Mouse (Mus musculus): ENCODE data around the gene Mob3a.
A peak's percentile ranks its signal among the peaks of the same experiment; 100 is the strongest.

The Mob3a gene

DNA sequence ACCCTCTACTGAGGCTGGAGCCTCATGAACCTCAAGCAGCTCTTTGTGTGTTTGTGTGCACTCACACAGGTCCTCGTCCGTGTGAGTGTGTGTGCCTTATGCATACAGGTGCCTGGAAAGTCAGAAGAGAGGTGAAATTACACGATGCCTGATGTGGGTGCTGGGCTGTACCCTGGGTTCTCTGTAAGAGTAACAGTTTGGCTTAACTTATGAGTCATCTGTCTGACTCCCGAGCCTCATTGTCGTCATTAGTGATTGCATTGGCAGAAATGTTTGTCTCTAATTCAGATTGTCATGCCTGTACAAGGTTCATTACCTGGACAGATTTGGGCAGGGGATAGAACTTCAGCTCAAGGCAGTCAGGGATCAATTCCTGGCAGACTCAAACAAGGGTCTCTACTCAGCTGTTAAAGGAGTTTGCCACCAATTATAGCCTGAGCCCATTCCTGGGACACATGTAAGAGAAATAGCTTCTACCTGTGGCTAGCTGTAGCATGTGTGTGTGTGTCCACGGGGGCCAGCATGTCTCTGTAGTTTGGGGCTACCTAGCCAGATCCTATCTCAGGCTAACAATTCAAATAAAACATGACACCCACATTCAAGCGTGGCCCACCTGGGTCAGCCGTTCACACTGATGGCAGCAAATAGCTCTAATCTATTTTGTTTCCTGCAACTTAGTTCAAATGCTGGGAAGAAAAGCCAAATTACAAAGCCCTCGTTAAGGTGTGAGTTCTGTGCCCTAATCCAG is 24.5 kb downstream of the Mob3a start:
- no peak for DNase-seq

DNA sequence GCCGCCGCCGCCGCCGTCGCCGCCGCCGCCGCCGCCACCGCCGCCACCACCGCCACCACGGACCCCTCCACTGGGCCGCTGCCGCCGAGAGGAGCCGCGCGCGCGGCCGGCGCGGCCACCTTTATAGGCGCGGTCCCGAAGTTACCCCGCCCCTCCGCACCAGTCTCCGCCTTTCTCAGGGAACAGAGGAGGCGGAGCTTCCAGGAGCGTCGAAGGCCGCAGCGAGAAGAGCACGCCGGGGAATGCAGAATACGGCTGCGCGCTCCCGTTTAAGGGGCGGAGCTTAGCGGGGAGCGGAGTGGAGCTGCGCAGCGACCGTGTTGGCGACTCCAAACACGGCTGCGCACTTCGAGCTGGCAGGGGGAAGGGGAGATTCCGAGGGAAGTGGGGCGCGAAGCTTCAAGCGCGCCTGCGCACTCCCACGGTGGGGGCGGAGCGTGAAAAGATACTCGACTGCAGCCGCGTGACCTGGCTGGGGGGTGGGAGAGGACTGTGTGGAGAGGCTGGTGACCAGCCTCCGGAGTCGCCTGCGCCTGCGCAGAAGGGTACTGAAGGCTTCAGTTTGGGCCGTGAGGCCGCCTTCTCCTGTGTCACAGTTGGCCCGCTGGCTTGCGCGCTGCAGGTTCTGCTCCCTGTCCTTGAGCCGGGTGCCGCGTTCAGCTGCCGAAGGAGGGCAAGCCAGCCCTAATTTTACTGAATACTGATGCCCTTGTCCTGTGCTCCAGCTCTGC is 25.4 kb downstream of the Mob3a start:
- peak; percentile 100 for DNase-seq

DNA sequence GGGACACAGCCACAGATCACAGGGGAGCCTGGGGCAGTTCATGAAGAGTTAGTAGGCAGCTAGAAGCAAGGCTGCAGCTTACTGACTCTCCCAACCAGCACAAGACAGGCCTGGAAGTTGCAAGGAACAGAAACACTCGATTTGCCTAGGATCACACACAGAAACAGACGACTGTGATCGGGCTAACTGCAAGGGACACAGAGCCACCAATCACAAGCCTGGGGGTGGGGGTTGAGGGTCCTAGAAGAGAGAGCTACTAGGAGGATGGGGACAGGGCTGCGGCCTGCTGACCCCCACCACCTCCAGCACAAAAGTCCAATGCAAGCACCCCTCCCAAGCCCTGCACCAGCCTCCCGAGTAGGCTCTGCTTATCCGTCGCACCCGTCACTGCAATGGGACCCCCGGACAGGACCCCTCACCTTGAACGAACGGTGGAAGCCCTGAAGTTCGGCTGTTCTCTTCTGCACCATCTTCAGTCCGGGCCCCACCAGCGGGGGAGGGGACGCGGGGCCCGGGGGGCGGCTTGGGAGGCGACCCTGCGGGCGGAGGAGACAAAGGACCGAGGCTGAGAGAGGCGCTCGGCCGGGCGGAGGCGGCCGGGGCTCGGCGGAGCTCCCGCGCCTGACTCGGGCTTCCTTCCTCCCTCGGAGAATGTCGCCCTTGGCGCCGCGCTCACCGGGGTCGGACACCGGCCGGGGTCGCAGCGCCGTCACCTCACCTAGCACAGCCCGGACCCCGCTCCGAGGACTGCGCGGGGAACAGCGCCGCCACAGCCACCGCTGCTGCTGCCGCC is 26.2 kb downstream of the Mob3a start:
- peak; percentile 42 for DNase-seq

DNA sequence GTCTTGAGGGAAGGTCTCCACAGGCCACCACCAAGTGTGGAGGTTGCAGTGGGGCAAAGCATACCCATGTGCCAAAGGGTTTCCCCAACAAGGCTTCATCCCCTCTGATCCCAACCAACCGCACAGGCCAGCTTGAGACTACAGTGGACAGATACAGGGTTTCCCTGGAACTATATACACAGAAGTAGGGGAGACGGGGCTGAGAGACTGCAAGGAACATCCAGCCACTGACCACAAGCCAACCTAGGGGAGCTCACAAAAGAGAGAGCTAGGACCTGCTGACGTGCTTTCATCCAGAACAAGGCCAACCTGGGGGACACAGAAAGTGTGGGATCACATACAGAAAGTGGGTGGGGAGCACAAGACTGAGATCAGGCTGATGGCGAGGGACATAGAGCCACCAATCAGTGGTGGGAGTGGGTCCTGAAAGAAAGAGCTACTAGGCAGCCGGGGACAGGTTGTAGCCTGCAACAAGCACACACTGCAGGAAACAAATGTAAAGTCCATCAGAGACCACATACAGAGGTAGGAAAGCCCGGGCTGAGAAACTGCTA is 26.8 kb downstream of the Mob3a start:
- no peak for DNase-seq

DNA sequence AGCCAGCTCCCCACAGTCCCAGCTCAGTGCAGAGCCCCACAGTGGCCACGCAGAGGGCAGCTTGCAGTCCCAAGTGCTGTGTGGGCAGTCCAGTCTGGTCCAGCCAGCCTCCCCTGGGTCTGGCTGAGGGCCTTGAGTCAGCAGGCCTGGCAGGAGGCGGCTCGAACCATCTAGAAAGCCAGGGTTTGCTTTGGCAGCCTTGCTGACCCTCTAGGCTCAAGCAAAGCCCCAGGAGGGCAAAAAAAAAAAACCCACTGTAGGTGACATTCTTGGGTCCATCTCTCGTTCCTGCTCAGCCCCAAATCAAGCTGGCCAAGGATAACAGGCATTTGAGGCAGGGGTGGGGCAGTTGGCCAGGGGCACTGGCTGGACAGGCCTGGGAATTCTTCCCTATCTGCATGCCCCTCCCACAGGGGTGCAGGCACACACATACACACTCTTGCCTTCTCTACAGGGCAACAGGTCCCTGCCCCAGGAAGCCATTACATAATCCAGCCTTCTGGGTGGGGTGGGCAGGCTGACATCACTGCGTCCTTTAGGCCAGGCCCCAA is 27.5 kb downstream of the Mob3a start:
- DNase-seq: peak; percentile 59

DNA sequence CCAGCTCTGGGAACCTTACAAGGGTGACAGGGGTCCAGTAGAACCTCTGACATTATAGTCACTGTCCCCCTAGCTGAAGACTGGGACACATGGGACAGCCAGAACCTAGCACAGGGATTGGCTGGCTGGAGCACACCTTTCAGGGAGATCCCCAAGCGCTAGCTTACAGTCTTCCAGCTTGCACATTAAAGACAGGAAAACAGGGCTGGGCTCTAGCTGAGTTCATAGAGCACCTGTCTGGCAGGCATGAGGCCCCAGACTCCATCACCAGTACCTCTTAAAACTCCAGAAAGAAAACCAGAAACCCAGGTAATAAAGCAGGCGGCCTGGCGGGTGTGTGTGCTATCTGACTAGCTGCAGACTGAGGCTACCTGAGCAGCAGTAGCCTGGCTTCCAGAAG is 28.1 kb downstream of the Mob3a start:
- DNase-seq: no peak

DNA sequence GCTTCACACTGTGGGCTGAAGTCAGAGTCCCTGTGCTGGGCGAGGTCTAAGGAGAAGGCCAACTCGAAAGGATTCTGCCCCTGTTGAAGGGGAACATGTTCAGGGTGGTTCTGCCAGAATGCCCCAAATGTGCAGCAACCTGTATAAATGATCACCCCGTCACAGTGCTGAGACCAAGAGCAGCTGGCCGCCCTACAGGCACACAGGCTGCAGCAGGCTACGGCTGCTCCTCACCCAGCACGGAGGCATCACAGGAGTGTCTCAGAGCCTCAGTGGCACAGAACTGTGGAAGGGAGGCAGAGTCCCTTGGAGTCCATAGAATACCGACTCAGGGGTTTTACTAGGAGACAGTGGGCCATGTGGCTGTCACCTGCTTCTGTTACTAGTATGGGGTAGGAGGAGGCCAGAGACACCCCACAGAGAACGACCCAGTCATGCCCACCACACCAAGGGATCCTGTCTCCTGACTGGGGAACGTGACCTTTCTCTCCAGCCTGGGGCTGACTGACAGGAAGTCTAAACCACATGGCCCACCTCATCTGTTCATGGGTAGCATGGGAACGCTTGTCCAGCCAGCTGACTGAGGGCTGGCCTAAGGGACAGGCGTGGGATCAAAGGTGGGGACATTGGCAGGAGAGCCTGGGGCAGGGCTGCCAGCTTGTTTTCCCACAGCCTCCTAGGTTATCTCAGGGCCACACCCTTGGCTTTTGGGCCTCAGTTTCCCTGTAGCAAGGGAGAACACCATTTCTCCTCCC is 29.7 kb downstream of the Mob3a start:
- DNase-seq: no peak

DNA sequence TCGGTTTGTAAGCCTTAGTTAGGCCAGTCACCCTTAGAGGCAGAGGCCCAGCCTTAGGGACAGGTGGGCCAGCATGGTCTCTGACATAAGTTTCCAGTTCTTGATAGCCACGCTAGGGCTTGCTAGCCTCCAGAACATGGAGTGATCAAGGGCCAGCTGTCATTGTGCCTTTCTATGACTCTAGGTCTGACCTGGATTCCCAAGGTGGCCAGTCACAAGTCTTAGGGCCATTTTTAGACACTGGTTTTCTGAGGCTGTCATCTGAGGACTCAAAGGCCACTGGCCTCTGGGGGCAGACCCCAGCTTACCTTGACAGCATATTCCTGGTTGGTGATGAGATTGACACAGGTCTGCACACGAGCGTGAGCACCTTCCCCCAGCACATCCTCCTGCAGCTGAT is 30.5 kb downstream of the Mob3a start:
- no peak for DNase-seq

DNA sequence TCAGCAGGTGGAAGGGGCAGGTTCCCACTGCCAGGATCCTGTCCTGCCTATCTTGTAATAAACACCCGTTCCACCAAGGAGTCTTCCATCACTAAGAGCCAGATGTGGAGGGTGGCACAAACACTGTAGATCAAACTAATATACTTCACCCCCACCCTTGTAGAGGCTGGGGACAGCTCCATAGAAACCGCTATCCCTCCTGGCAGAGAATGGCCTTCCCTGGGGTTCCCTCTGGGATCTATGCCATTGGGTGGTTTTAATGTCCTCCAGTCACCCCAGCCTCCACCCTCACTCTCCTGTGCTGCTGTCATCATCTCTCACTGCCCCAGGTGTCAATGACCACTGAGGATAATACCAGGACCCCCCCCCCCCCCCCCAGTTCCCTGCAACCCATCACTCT is 31.2 kb downstream of the Mob3a start:
- no peak for DNase-seq

DNA sequence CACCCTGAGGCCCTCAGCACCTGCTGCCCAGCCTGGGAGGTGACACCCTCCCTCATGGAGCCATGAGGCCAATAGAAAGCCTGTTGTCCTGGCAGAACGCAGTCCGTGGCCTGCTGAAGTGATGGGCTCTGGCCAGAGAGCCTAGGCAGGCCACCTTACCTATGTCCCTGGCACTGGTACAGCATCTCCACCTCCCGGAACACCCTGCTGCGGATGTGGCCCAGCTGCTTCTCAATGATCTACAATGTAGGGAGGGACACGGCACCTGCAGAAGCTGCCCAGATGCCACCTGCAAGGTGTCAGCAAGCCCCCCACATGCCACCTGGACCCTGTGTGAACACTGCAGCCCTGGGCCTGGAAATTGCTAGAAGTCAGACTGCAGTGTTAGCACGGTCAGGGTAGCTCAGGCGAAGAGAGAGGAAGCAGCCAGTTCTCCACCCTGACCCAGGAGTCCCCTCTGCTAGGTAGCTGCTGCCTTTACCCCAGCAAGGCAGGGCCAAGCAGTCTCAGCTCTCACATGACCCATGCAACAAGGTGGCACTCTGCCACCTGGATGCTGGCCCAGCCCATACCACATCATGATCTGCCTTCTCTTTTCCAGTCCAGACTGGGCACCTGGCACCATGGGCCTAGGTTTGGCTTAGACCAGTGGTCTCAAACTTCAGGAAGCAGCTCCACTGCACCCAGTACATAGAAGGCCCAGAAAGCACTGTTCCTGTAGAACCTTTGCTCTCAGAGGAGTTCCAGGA is 31.9 kb downstream of the Mob3a start:
- DNase-seq: peak; percentile 73

DNA sequence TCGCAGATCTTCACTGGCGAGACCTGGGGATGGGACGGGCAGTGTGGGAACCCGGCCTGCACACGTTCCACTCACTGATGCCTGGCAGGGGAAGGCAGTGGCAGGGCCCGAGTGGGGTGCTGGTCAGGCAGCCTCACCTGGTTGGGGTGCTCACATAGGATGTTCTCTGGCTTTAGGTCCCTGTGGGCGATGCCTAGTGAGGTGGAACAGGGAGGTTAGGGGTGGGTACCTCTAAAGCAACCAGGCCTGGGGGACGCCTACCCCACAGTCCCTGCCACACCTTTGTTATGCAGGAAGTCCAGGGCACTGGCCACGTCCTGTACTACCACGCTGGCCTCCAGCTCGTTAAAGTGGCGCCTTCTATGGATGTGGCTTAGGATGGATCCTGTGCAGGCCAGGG is 32.8 kb downstream of the Mob3a start:
- DNase-seq: no peak

DNA sequence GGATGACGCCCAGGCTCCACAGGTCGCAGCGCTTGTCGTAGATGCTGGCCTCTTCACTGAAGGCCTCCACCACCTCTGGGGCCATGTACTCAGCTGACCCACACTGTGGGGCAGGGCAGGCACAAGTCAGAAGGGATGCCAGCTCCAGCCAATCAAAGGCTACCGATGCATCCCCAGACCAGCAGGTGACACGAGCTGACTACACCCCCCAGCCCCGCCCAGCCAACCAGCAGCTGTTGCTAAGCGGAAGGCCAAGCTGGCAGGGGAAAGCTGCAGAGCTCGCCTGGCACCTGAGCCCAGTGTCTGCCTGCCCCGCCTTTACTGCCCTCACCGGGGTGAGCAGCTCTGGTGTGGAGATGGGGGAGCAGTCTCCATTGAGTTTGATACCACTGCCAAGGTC is 33.2 kb downstream of the Mob3a start:
- peak; percentile 57 for DNase-seq

DNA sequence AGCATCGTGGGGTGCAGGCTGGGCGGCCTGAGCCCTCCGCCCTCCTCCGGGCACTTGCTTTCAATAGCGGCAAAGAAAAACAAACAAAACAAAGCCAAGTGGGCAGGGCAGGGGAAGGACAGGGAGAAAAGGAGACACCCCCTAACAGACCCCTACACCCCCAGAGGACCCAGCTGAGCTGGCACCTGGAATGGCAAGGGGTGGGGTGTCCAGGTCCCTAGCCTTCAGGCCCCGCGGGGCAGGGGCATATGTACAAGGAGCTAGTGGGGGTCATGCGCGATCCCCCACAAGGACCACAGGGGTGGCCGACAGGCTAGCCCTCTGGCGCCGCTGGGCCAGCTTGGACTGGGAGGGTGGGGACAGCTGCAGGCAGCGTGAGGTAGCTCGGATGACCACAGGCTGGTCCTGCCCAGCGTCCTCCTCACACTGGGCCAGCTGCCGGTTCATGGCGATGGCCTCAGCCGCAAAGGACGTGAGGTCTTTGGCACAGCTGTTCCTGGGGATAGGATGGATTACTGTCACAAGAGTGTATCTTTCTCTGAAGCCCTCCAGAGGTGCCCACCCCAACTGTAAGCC is 34.9 kb downstream of the Mob3a start:
- DNase-seq: no peak

DNA sequence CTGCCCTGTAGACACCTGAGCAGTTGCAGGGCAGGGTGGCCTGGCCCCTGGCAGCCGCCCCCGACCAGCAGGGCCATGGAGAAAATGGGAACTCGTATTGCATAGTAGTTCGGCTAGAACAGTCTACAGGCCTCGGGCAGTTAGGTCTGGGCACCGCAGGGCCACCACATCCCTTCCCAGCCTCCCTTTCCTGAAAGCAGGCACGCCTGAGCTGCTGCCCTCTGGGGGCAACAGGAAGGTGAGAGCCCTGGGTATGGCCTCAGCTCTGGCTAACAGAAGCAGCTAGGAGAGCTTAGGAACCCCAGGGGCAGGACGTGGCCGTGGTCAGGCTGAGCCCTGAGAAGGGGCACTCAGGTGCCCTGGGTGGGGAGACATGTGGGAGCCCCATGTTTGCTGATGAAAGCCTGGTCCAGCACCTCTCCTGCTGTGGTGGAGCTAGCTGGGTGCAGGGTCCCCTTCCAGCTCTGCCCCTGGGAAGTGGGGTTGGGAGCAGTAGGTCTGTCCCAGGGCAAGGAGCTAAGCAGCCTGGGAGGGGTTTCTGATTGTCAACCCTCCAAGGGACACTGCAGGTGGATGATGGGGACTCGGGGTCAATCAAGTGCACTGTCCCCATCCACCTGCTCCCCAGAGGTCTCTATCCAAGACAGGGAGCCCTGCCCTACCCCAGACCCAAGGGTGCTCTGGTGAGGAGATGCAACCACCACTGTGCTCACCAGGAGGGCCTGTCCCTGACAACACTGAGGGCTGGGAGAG is 35.6 kb downstream of the Mob3a start:
- DNase-seq: no peak

DNA sequence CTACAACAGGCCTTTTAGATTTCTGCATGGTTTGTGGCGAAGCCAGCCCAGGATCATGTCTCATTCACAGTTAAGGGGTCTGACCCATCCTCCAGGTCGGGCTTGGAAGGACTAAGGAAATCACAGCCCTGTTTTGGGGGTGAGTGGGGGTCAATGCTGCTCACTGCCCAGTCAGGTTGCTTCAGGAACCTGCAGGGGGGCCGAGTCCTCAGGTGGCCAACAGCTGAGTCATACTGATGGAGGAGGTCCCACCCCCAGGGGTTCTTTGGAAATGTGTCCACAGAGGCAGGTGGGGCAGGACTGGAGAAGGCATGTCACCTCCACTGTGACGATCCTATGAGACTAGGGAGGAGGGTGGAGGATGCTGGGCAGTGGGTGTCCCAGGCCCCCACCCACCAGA is 36.3 kb downstream of the Mob3a start:
- peak; percentile 32 for DNase-seq

DNA sequence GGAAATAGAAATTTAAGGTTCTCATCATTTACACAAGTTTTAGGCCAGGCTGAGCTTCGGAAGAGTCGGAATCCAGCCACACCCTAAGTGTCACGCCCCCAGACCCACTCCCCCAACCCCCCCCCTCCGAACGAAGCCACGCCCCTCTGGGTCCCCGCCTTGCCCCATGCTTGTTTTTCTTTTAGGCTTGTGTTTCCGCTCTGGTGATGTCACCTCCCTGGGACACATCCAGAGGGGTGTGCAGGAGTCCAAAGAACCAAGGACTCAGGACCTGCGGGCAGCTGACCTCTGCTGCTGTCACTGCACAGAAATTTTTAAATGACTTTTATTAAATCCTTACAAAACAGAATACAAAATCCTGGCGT is 36.8 kb downstream of the Mob3a start:
- DNase-seq: peak; percentile 91

DNA sequence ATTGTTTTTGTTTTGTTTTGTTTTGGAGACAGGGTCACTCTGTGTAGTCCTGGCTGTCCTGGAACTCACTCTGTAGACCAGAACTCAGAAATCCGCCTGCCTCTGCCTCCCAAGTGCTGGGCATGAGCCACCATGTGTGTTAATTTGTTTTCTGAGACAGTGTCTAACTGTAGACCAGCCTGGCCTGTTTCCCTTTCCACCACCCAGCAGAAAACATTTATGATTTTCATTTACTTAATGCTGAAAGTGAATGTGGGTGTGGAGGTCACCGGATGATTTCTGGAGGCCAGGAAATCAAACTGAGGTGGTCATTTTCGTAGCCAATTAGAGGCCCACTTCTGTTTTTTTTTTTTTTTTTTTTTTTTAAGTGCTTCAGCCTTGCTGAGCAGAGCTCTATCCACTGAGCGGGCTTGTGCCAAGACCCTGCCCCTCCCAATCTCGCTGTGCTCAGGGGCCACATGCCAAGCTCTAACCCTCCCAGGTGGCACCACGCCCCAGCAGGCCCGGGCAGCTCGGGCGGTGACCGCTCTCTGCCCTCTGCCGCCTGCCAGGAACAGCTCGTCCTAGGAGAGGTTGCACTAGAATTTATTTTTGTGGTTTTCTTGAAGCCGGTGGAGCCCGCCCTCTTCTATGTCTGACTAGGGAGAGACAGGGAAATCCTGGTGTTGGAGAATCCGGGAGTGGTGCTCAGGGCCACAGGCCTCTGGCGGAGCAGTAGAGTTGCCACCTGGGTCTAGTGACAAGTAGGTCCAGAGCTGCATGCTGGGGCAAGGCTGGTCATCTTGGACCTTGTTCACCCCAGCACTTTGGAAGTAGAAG is 37.4 kb downstream of the Mob3a start:
- DNase-seq: peak; percentile 94

DNA sequence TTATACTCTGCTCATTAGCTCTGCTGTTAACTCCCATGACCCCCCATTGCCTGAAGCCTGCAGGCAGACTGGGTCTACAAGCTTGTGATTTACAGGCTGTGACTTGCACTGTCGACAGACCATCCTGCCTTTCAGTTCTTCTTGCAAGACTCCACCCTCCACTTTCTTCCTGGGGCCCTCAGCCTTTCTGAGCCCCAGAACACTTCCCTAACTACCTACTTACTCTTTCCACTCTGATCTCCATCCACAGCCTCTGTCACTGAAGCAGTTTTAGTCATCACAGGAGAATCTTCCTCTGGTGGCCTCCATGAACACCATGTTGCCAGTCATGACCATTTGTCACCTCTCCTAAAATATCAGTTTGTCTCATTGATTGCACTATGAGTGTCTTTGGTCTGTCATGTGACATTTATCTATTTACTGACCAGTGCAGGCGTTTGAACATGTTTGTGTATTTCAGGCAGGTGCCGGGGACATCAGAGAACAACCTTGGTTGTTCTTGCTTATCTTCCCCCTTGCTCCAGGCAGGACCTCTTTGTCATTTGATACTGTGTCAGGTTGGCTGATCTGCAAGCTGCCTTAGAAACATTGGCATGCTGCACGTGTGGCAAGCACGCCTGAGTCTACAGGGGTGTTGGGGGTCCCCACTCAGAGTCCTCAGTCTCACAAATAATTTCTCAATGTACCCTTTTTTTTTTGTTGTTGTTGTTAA is 38.1 kb downstream of the Mob3a start:
- DNase-seq: no peak

DNA sequence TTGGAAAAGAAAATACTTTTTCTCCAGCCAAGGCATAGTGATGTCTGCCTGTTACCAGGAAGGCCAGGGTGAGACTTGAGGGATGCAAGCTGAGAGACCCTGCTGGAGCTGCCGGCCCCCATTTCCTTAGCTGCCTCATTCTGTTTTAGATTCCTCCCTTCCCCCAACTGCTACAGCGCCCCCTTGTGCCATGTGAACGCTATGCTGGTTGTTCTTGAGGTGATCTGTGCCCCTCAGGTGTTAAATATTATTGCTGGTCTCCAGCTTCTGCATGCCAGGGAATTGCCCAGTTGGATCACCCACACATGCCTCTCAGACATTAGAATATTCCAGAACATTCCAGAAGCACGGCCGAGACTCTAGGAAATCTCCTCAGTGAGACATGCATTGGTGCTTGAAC is 40.6 kb downstream of the Mob3a start:
- DNase-seq: peak; percentile 81
